Mouse (Mus musculus): ENCODE results near the gene Ptprn2.
A peak's percentile ranks its signal among the peaks of the same experiment; 100 is the strongest.

Ptprn2 gene

GRCm38 (mm10) chr12:116788346-116788745 lies 302.8 kb downstream of the Ptprn2 start:
- no peak for DNase-seq

- no peak for DNase-seq
Observed at GRCm38 (mm10) chr12:116803331-116803730, 317.8 kb downstream of the Ptprn2 start.

GRCm38 (mm10) chr12:116804712-116805111 lies 319.2 kb downstream of the Ptprn2 start:
- no peak for DNase-seq

- no peak for DNase-seq
Observed at GRCm38 (mm10) chr12:116805129-116805809, 319.7 kb downstream of the Ptprn2 start.

- DNase-seq, result no peak
Observed at GRCm38 (mm10) chr12:116806089-116806488, 320.6 kb downstream of the Ptprn2 start.

- DNase-seq, result no peak
Observed at GRCm38 (mm10) chr12:116813012-116813411, 327.5 kb downstream of the Ptprn2 start.

- no peak for DNase-seq
Observed at GRCm38 (mm10) chr12:116819836-116820235, 334.3 kb downstream of the Ptprn2 start.

GRCm38 (mm10) chr12:116823341-116823740 lies 337.8 kb downstream of the Ptprn2 start:
- DNase-seq, result no peak

GRCm38 (mm10) chr12:116827748-116828147 lies 342.2 kb downstream of the Ptprn2 start:
- no peak for DNase-seq

GRCm38 (mm10) chr12:116838611-116839192 lies 353.2 kb downstream of the Ptprn2 start:
- no peak for DNase-seq

- no peak for DNase-seq
Observed at GRCm38 (mm10) chr12:116842723-116843272, 357.3 kb downstream of the Ptprn2 start.

GRCm38 (mm10) chr12:116846220-116846619 lies 360.7 kb downstream of the Ptprn2 start:
- no peak for DNase-seq

GRCm38 (mm10) chr12:116847021-116847420 lies 361.5 kb downstream of the Ptprn2 start:
- DNase-seq, result no peak

GRCm38 (mm10) chr12:116856307-116856706 lies 370.8 kb downstream of the Ptprn2 start:
- no peak for DNase-seq

- DNase-seq, result no peak
Observed at GRCm38 (mm10) chr12:116861360-116862017, 376.0 kb downstream of the Ptprn2 start.

- no peak for DNase-seq
Observed at GRCm38 (mm10) chr12:116863291-116863899, 377.9 kb downstream of the Ptprn2 start.

- peak; percentile 1 for DNase-seq
Observed at GRCm38 (mm10) chr12:116873866-116874585, 388.5 kb downstream of the Ptprn2 start.

- DNase-seq, result no peak
Observed at GRCm38 (mm10) chr12:116887496-116888281, 402.2 kb downstream of the Ptprn2 start.

- no peak for DNase-seq
Observed at GRCm38 (mm10) chr12:116888856-116889255, 403.3 kb downstream of the Ptprn2 start.

GRCm38 (mm10) chr12:116892584-116892983 lies 407.1 kb downstream of the Ptprn2 start:
- DNase-seq, result no peak

- no peak for DNase-seq
Observed at GRCm38 (mm10) chr12:116896651-116897050, 411.1 kb downstream of the Ptprn2 start.

GRCm38 (mm10) chr12:116901773-116902172 lies 416.3 kb downstream of the Ptprn2 start:
- no peak for DNase-seq

Data from right cerebral cortex, postnatal 25 days (tissue).